Mouse (Mus musculus) intestine, embryonic 16.5 days (tissue): ENCODE data around the gene Clec4a1. TPM values are rescaled to one million over a fixed set of nuclear protein-coding genes. Genes with fewer than 3 reads are reported as not detected.

Experiments
- polyA plus RNA-seq: library from polyadenylated mRNA; unstranded; fragments of >200 nt; fragmentation: Nextera tagmentation; extraction: Ambion mirVana; gene quantifications from 2 replicates; pipeline ENCODE4 v1.2.1, GENCODE M21; 2015

Gene Clec4a1
- polyA plus RNA-seq, 1 experiment from 2014 or later: 3.6 TPM

Other genes starting within 250 kb of the Clec4a1 start
- 0.06 and 0.18 TPM in 2 replicates for gene Nanog, start 214.4 kb upstream of the Clec4a1 start, polyA plus RNA-seq
- 8.9 and 9.5 TPM in 2 replicates for gene Slc2a3, start 120.2 kb upstream of the Clec4a1 start, polyA plus RNA-seq
- 3.3 and 3.4 TPM in 2 replicates for gene Foxj2, start 101.9 kb upstream of the Clec4a1 start, polyA plus RNA-seq
- 2.1 TPM in 2 replicates for gene C3ar1, start 65.7 kb upstream of the Clec4a1 start, polyA plus RNA-seq
- 60.6 and 60.8 TPM in 2 replicates for gene Necap1, start 47.4 kb upstream of the Clec4a1 start, polyA plus RNA-seq
- 3.0 and 3.6 TPM in 2 replicates for gene Clec4a3, start 30.7 kb downstream of the Clec4a1 start, polyA plus RNA-seq
- not detected in 2 replicates for gene Clec4a4, start 68.5 kb downstream of the Clec4a1 start, polyA plus RNA-seq
- gene Clec4b1, start 128.1 kb downstream of the Clec4a1 start, polyA plus RNA-seq: not detected in 2 replicates
- 5.8 and 6.3 TPM in 2 replicates for gene Clec4a2, start 184.6 kb downstream of the Clec4a1 start, polyA plus RNA-seq